Mouse (Mus musculus) gastrocnemius, postnatal 4 days (tissue): ENCODE data around the gene Desi1. TPM values are rescaled to one million over a fixed set of nuclear protein-coding genes. Genes with fewer than 3 reads are reported as not detected.

Source experiments
- total RNA-seq, 2 experiments: library from RNA; stranded (reverse); gene quantifications; 2 replicates each; pipeline ENCODE4 v1.2.3; 2021

The Desi1 gene
- total RNA-seq, 2 experiments from 2014 or later = 21.9 to 23.9 TPM

Other genes with a start within 250 kb of the Desi1 start
- 100 to 1,000 TPM; 112 to 117 TPM for gene Tef, start 231.4 kb downstream of the Desi1 start, total RNA-seq
- 10 to 100 TPM; 34.5 to 44.1 TPM for gene Tob2, start 175.1 kb downstream of the Desi1 start, total RNA-seq
- 10 to 100 TPM; 48.9 to 55.8 TPM for gene Phf5a, start 162.0 kb downstream of the Desi1 start, total RNA-seq
- gene Aco2, start 161.6 kb downstream of the Desi1 start, total RNA-seq = 100 to 1,000 TPM; 650 to 720 TPM
- gene Polr3h, start 107.6 kb downstream of the Desi1 start, total RNA-seq = 10 to 100 TPM; 14.1 to 16.5 TPM
- 1 to 10 TPM; 9.1 to 9.4 TPM for gene Csdc2, start 97.1 kb downstream of the Desi1 start, total RNA-seq
- gene Pmm1, start 72.9 kb downstream of the Desi1 start, total RNA-seq = 10 to 100 TPM; 20.3 to 21.6 TPM
- not detected for gene 1700029P11Rik, start 53.3 kb downstream of the Desi1 start, total RNA-seq
- gene Xrcc6, start 46.0 kb downstream of the Desi1 start, total RNA-seq = 10 to 100 TPM; 26.2 to 28.6 TPM
- gene Snu13, start 13.7 kb upstream of the Desi1 start, total RNA-seq = 10 to 100 TPM; 60.2 to 64.0 TPM
- not detected for gene 4930407I10Rik, start 25.3 kb upstream of the Desi1 start, total RNA-seq
- gene Mei1, start 36.1 kb upstream of the Desi1 start, total RNA-seq = under 1 TPM in 1 of 2 experiments, not detected in 1; 0.16 TPM
- 10 to 100 TPM; 45.5 to 49.4 TPM for gene Ccdc134, start 94.1 kb upstream of the Desi1 start, total RNA-seq
- gene Srebf2, start 113.3 kb upstream of the Desi1 start, total RNA-seq = 10 to 100 TPM; 77.9 to 96.4 TPM
- under 1 TPM in 1 of 2 experiments, not detected in 1; 0.23 TPM for gene Shisa8, start 179.0 kb upstream of the Desi1 start, total RNA-seq
- gene Tnfrsf13c, start 190.5 kb upstream of the Desi1 start, total RNA-seq = under 1 TPM in 1 of 2 experiments, not detected in 1; 0.66 TPM
- gene Cenpm, start 210.9 kb upstream of the Desi1 start, total RNA-seq = 10 to 100 TPM in 1 of 2 experiments, 1 to 10 TPM in 1; 8.5 to 14.4 TPM
- not detected for gene 1500009C09Rik, start 218.5 kb upstream of the Desi1 start, total RNA-seq
- 1 to 10 TPM; 1.2 to 1.9 TPM for gene Sept3, start 241.0 kb upstream of the Desi1 start, total RNA-seq